Mouse (Mus musculus): ENCODE data around the gene Cwc22. TPM values are rescaled to one million over a fixed set of nuclear protein-coding genes. Genes with fewer than 3 reads are reported as not detected.

Cwc22 gene
- polyA plus RNA-seq, 1 experiment from 2014 or later, result 25.7 TPM

GRCm38 (mm10) chr2:77879736-77880135 is 66.4 kb downstream of the Cwc22 start:
- Histone ChIP-seq H3K9ac (replicated peaks) (no peak overlapping the region), H3K27me3 (no peaks in the 10 kb centered on the region), H3K9me3 (no peaks in the 10 kb centered on the region), H3K27ac (replicated peaks) (no peak overlapping the region), H3K36me3 (no peaks in the 10 kb centered on the region), H3K4me3 (no peak overlapping the region), H3K4me1 (no peaks in the 10 kb centered on the region), H3K4me2 (replicated peaks) (no peak overlapping the region)
- no peak for ATAC-seq (replicated peaks)
- 39% methylated on average over 5 of the region's 5 CpGs for WGBS

- H3K4me1 ChIP-seq, result no peaks in the 10 kb centered on the region
- no peak overlapping the region for H3K4me3 ChIP-seq
- 87% methylated on average over 10 of the region's 10 CpGs for WGBS
- ATAC-seq (replicated peaks), result no peak
- H3K9me3 ChIP-seq, result no peaks in the 10 kb centered on the region
- no peaks in the 10 kb centered on the region for H3K36me3 ChIP-seq
- no peak overlapping the region for H3K9ac ChIP-seq (replicated peaks)
- H3K27ac ChIP-seq (replicated peaks), result no peak overlapping the region
- H3K27me3 ChIP-seq, result no peaks in the 10 kb centered on the region
- no peak overlapping the region for H3K4me2 ChIP-seq (replicated peaks)
Measured at GRCm38 (mm10) chr2:77877156-77877855, 68.9 kb downstream of the Cwc22 start.

- no peaks in the 10 kb centered on the region for H3K9me3 ChIP-seq
- H3K4me3 ChIP-seq, result no peak overlapping the region
- no peak for ATAC-seq (replicated peaks)
- 91% methylated on average over 6 of the region's 6 CpGs for WGBS
- no peak overlapping the region for H3K4me2 ChIP-seq (replicated peaks)
- H3K36me3 ChIP-seq, result no peaks in the 10 kb centered on the region
- no peak overlapping the region for H3K9ac ChIP-seq (replicated peaks)
- no peak overlapping the region for H3K27ac ChIP-seq (replicated peaks)
- H3K27me3 ChIP-seq, result no peaks in the 10 kb centered on the region
- no peaks in the 10 kb centered on the region for H3K4me1 ChIP-seq
Measured at GRCm38 (mm10) chr2:77876331-77876730, 69.8 kb downstream of the Cwc22 start.

GRCm38 (mm10) chr2:77875516-77875915 is 70.7 kb downstream of the Cwc22 start:
- Histone ChIP-seq H3K27me3 (no peaks in the 10 kb centered on the region), H3K27ac (replicated peaks) (no peak overlapping the region), H3K9me3 (no peaks in the 10 kb centered on the region), H3K9ac (replicated peaks) (no peak overlapping the region), H3K4me3 (no peak overlapping the region), H3K4me1 (no peaks in the 10 kb centered on the region), H3K4me2 (replicated peaks) (no peak overlapping the region), H3K36me3 (no peaks in the 10 kb centered on the region)
- ATAC-seq (replicated peaks), result no peak
- WGBS, result 91% methylated on average over 4 of the region's 4 CpGs

GRCm38 (mm10) chr2:77874678-77875077 is 71.5 kb downstream of the Cwc22 start:
- 80% methylated on average over 3 of the region's 3 CpGs for WGBS
- H3K4me2 ChIP-seq (replicated peaks), result no peak overlapping the region
- H3K4me3 ChIP-seq, result no peak overlapping the region
- H3K27me3 ChIP-seq, result no peaks in the 10 kb centered on the region
- H3K4me1 ChIP-seq, result no peaks in the 10 kb centered on the region
- no peaks in the 10 kb centered on the region for H3K36me3 ChIP-seq
- H3K27ac ChIP-seq (replicated peaks), result no peak overlapping the region
- no peak for ATAC-seq (replicated peaks)
- H3K9ac ChIP-seq (replicated peaks), result no peak overlapping the region
- no peaks in the 10 kb centered on the region for H3K9me3 ChIP-seq

- H3K27me3 ChIP-seq, result no peaks in the 10 kb centered on the region
- no peak overlapping the region for H3K4me3 ChIP-seq
- H3K9ac ChIP-seq (replicated peaks), result no peak overlapping the region
- ATAC-seq (replicated peaks), result no peak
- H3K27ac ChIP-seq (replicated peaks), result no peak overlapping the region
- no peaks in the 10 kb centered on the region for H3K9me3 ChIP-seq
- no peaks in the 10 kb centered on the region for H3K36me3 ChIP-seq
- H3K4me2 ChIP-seq (replicated peaks), result no peak overlapping the region
- H3K4me1 ChIP-seq, result no peaks in the 10 kb centered on the region
Measured at GRCm38 (mm10) chr2:77873806-77874205, 72.4 kb downstream of the Cwc22 start.

- Histone ChIP-seq H3K27ac (replicated peaks) (no peak overlapping the region), H3K9me3 (no peaks in the 10 kb centered on the region), H3K4me2 (replicated peaks) (no peak overlapping the region), H3K36me3 (no peaks in the 10 kb centered on the region), H3K4me1 (no peaks in the 10 kb centered on the region), H3K9ac (replicated peaks) (no peak overlapping the region), H3K4me3 (no peak overlapping the region), H3K27me3 (no peaks in the 10 kb centered on the region)
- WGBS, result 71% methylated on average over 2 of the region's 2 CpGs
- no peak for ATAC-seq (replicated peaks)
Measured at GRCm38 (mm10) chr2:77872676-77873075, 73.5 kb downstream of the Cwc22 start.

- ATAC-seq (replicated peaks), result no peak
- H3K4me1 ChIP-seq, result no peaks in the 10 kb centered on the region
- no peak overlapping the region for H3K4me3 ChIP-seq
Measured at GRCm38 (mm10) chr2:77871146-77871545, 75.0 kb downstream of the Cwc22 start.

GRCm38 (mm10) chr2:77869729-77870280 is 76.4 kb downstream of the Cwc22 start:
- Histone ChIP-seq H3K4me2 (replicated peaks) (no peak overlapping the region), H3K27ac (replicated peaks) (no peak overlapping the region), H3K4me1 (no peaks in the 10 kb centered on the region), H3K9me3 (no peaks in the 10 kb centered on the region), H3K27me3 (no peaks in the 10 kb centered on the region), H3K36me3 (no peaks in the 10 kb centered on the region), H3K9ac (replicated peaks) (no peak overlapping the region), H3K4me3 (no peak overlapping the region)
- WGBS, result 90% methylated on average over 4 of the region's 4 CpGs
- ATAC-seq (replicated peaks), result no peak

More at GRCm38 (mm10) chr2:77871146-77871545, 75.0 kb downstream of the Cwc22 start:
- no peak overlapping the region for H3K4me2 ChIP-seq (replicated peaks)
- H3K9me3 ChIP-seq, result no peaks in the 10 kb centered on the region
- no peaks in the 10 kb centered on the region for H3K27me3 ChIP-seq
- H3K27ac ChIP-seq (replicated peaks), result no peak overlapping the region
- no peaks in the 10 kb centered on the region for H3K36me3 ChIP-seq
- H3K9ac ChIP-seq (replicated peaks), result no peak overlapping the region

GRCm38 (mm10) chr2:77863934-77864333 is 82.2 kb downstream of the Cwc22 start:
- H3K4me3 ChIP-seq, result no peak overlapping the region
- H3K27ac ChIP-seq (replicated peaks), result no peak overlapping the region
- H3K27me3 ChIP-seq, result no peaks in the 10 kb centered on the region
- 88% methylated on average over 6 of the region's 6 CpGs for WGBS
- H3K9ac ChIP-seq (replicated peaks), result no peak overlapping the region
- no peak overlapping the region for H3K4me2 ChIP-seq (replicated peaks)
- ATAC-seq (replicated peaks), result no peak
- H3K9me3 ChIP-seq, result no peaks in the 10 kb centered on the region
- no peaks in the 10 kb centered on the region for H3K36me3 ChIP-seq
- no peaks in the 10 kb centered on the region for H3K4me1 ChIP-seq

- ATAC-seq (replicated peaks), result no peak
- H3K4me2 ChIP-seq (replicated peaks), result no peak overlapping the region
- WGBS, result 86% methylated on average over 15 of the region's 15 CpGs
- H3K36me3 ChIP-seq, result no peaks in the 10 kb centered on the region
- no peak overlapping the region for H3K4me3 ChIP-seq
- H3K27me3 ChIP-seq, result no peaks in the 10 kb centered on the region
- no peaks in the 10 kb centered on the region for H3K4me1 ChIP-seq
- H3K9me3 ChIP-seq, result no peaks in the 10 kb centered on the region
- H3K9ac ChIP-seq (replicated peaks), result no peak overlapping the region
- no peak overlapping the region for H3K27ac ChIP-seq (replicated peaks)
Measured at GRCm38 (mm10) chr2:77863522-77863921, 82.7 kb downstream of the Cwc22 start.

- Histone ChIP-seq H3K4me1 (no peaks in the 10 kb centered on the region), H3K27me3 (no peaks in the 10 kb centered on the region), H3K36me3 (no peaks in the 10 kb centered on the region), H3K4me3 (no peak overlapping the region), H3K9ac (replicated peaks) (no peak overlapping the region), H3K9me3 (no peaks in the 10 kb centered on the region), H3K27ac (replicated peaks) (no peak overlapping the region), H3K4me2 (replicated peaks) (no peak overlapping the region)
- ATAC-seq (replicated peaks), result no peak
- WGBS, result 83% methylated on average over 6 of the region's 6 CpGs
Measured at GRCm38 (mm10) chr2:77841464-77841863, 104.7 kb downstream of the Cwc22 start.

GRCm38 (mm10) chr2:77839587-77839986 is 106.6 kb downstream of the Cwc22 start:
- H3K4me3 ChIP-seq, result no peak overlapping the region
- no peaks in the 10 kb centered on the region for H3K36me3 ChIP-seq
- H3K9ac ChIP-seq (replicated peaks), result no peak overlapping the region
- no peaks in the 10 kb centered on the region for H3K9me3 ChIP-seq
- H3K4me1 ChIP-seq, result no peaks in the 10 kb centered on the region
- ATAC-seq (replicated peaks), result no peak
- no peaks in the 10 kb centered on the region for H3K27me3 ChIP-seq
- 92% methylated on average over 17 of the region's 17 CpGs for WGBS
- no peak overlapping the region for H3K4me2 ChIP-seq (replicated peaks)
- H3K27ac ChIP-seq (replicated peaks), result no peak overlapping the region
